Mouse (Mus musculus) G1E (cell line): ENCODE measurements around the gene Fblim1. TPM values are rescaled to one million over a fixed set of nuclear protein-coding genes. Genes with fewer than 3 reads are reported as not detected.
"Not testable (repeated sequence)": the region's sequence is repeated elsewhere in the genome, so short reads cannot be mapped to it uniquely, and the experiment has no call there.

Source experiments
- ATAC-seq: 2 replicates; pipeline ENCODE4 v1.8.0; 2016; ENCODE audit warnings: mild to moderate bottlenecking; ENCODE audit not compliant: insufficient number of reproducible peaks, poor library complexity, low FRiP score, severe bottlenecking; ENCODE audit errors: extremely low read depth
- DNase-seq: peaks from one replicate; pipeline ENCODE4 v3.0.0; 2012; ENCODE audit warnings: low spot score
- H3K27me3 ChIP-seq: 2 replicates; pipeline ENCODE4 v1.6.1; 2012; ENCODE audit warnings: mild to moderate bottlenecking, low read length, inconsistent platforms; ENCODE audit not compliant: insufficient read depth
- H3K36me3 ChIP-seq: replicated peaks from 2 replicates; pipeline ENCODE3; 2012; ENCODE audit warnings: mild to moderate bottlenecking, inconsistent platforms
- H3K4me1 ChIP-seq: 2 replicates; pipeline ENCODE4 v1.6.1; 2012; ENCODE audit warnings: low read depth, low read length, inconsistent platforms, mixed read lengths; ENCODE audit not compliant: insufficient read depth
- H3K4me3 ChIP-seq: 2 replicates; pipeline ENCODE4 v1.5.1; 2012; ENCODE audit warnings: low read depth, mild to moderate bottlenecking, inconsistent platforms, low read length, moderate library complexity, mixed read lengths
- H3K9me3 ChIP-seq: replicated peaks from 2 replicates; pipeline ENCODE4 v1.6.1; 2012; ENCODE audit warnings: inconsistent platforms
- CTCF ChIP-seq: IDR thresholded peaks from 2 replicates; pipeline ENCODE4 v1.5.1; 2012; ENCODE audit warnings: low read depth, low read length, inconsistent platforms, mixed read lengths
- GATA1 ChIP-seq: IDR thresholded peaks from 2 replicates; pipeline ENCODE4 v1.6.1; 2012; ENCODE audit warnings: borderline replicate concordance, low read length, inconsistent platforms, mixed read lengths
- GATA2 ChIP-seq: IDR thresholded peaks from 2 replicates; pipeline ENCODE4 v1.6.1; 2012; ENCODE audit warnings: low read depth, low read length, inconsistent platforms, borderline replicate concordance
- POLR2AphosphoS5 ChIP-seq: IDR thresholded peaks from 2 replicates; pipeline ENCODE4 v1.6.1; 2012; ENCODE audit warnings: low read depth, low read length, inconsistent platforms; ENCODE audit not compliant: insufficient replicate concordance
- TAL1 ChIP-seq: conservative IDR thresholded peaks from 2 replicates; pipeline ENCODE4 v1.6.1; 2012; ENCODE audit warnings: low read depth, low read length, inconsistent platforms, mixed read lengths
- polyA plus RNA-seq: library from polyadenylated mRNA; stranded (reverse); fragments of >175 nt; gene quantifications from 2 replicates; pipeline ENCODE4 v1.2.3, GENCODE M21; 2012
- total RNA-seq, 2 experiments: library from RNA; stranded (forward) in 1 of 2; stranded (reverse) in 1 of 2; fragments of 200-1000 nt in 1 of 2; fragments of >200 nt in 1 of 2; fragmentation: Nextera tagmentation in 1 of 2; gene quantifications; 2 replicates each; pipeline ENCODE4 v1.2.3; 2014 to 2017

The Fblim1 gene
- total and polyA plus RNA-seq, 3 experiments: 0.11 TPM; not detected in 2

DNA sequence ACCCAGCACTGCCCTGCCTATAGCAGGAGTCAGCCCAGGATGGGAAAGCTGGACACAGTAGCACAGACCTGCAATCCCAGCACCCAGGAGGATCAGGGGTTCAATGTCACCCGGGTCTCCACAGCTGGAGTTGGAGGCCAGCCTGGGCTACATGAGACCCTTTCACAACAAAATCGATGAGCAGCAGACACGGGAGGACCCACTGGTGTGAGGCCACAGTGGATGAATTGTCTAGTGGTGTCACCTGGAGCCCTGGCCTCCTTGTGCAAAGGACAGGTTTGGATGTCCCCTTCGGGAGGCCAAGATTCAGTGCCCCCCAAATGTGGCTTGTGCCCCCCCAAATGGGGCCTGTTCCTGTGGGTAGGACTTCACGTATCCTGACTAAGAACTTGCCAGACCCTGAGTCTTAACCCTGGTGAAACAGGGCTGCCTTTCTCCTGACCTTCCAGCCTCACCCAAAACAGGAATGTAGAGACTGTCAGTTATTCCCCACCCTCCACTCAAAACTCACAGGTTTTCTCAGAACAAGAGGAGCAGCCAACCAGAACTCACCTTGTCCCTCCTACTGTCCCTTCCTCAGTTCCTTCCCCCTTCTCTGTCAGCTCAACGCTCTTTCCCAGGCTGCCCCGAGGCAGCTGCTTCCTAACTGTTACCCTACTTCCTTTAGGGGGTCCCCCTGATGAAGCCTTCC is 33.1 kb downstream of the Fblim1 start:
- ATAC-seq: no peak
- H3K9me3 ChIP-seq: no peaks in the 10 kb centered on the region
- H3K4me3 ChIP-seq: no peak overlapping the region
- no peak for DNase-seq
- TF ChIP-seq CTCF: no peak
- TF ChIP-seq GATA1: no peak
- no peak for TF ChIP-seq POLR2AphosphoS5
- no peak for TF ChIP-seq GATA2
- TF ChIP-seq TAL1: no peak
- H3K27me3 ChIP-seq: peaks cover 27% of the 10 kb centered on the region
- no peaks in the 10 kb centered on the region for H3K36me3 ChIP-seq
- no peaks in the 10 kb centered on the region for H3K4me1 ChIP-seq

DNA sequence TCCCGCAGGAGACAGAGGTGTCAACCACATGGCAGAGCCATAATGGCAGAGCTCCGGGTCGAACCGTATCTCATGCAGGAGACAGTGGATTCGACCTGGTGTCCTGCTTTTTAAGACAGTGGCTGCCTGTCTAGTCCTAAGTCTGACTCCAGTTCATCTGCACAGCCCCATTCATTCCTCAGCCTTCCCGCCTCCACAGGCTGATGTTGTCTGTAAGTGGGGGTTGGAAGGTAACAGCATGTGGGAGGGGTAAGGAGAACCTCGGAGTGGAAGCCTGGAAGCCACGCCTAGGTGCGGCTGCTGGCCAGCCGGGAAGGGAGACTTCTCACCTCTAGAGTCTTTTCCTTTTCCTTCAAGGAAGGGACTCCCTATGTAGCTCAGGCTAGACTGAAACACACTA is 34.0 kb downstream of the Fblim1 start:
- Histone ChIP-seq H3K4me1 (no peaks in the 10 kb centered on the region), H3K4me3 (no peak overlapping the region), H3K9me3 (no peaks in the 10 kb centered on the region), H3K27me3 (peaks cover 24% of the 10 kb centered on the region), H3K36me3 (no peaks in the 10 kb centered on the region)
- ATAC-seq (no peak), DNase-seq (no peak)
- TF ChIP-seq GATA1 (no peak), POLR2AphosphoS5 (no peak), TAL1 (no peak), GATA2 (no peak), CTCF (no peak)

DNA sequence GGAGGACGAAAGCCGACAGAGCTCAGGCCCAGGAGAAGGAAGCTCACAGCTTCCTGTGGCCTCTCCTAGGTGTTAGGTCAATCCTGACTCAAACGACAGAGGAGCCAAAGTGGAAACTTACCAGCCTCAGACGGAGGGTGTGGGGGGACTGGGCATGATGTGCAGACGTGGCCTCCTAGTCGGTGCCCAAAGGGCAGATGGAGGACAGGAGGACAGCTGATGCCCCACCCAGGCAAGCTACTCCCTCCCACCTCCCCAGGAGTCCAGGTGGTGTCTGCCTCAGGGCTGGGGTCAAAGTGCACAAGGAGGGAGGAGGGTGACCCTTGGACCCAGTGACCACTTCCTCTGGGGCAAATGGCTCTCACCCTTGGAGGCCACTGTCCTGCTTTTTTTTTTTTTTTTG is 34.6 kb downstream of the Fblim1 start:
- H3K9me3 ChIP-seq: no peaks in the 10 kb centered on the region
- no peaks in the 10 kb centered on the region for H3K36me3 ChIP-seq
- peaks cover 24% of the 10 kb centered on the region for H3K27me3 ChIP-seq
- H3K4me3 ChIP-seq: no peak overlapping the region
- TF ChIP-seq POLR2AphosphoS5 (no peak), CTCF (no peak), GATA2 (no peak), GATA1 (no peak), TAL1 (no peak)
- H3K4me1 ChIP-seq: no peaks in the 10 kb centered on the region
- no peak for DNase-seq
- no peak for ATAC-seq

DNA sequence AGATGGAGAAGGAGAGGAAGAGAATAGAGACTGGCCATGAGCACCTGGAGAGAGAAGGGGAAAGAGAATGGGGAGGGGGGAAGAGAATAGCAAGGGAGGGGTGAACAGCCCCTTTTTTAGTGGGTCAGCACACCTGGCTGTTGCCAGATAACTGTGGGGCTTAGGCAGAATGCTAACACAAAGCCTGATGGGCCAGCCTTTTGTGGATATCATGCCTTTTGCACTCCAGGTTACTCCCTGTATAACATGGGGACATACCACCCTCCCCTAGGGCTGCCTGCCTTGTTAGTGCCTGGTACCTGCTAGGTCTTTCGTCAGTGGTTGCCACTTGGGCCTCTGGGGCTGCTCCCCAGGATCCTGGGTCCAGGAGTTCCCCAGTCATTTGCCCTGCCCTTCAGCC is 35.1 kb downstream of the Fblim1 start:
- DNase-seq: no peak
- H3K9me3 ChIP-seq: no peaks in the 10 kb centered on the region
- H3K27me3 ChIP-seq: peaks cover 27% of the 10 kb centered on the region
- H3K36me3 ChIP-seq: no peaks in the 10 kb centered on the region
- no peak overlapping the region for H3K4me3 ChIP-seq
- H3K4me1 ChIP-seq: no peaks in the 10 kb centered on the region
- TF ChIP-seq CTCF (no peak), TAL1 (no peak), GATA2 (no peak), GATA1 (no peak), POLR2AphosphoS5 (no peak)
- ATAC-seq: no peak

DNA sequence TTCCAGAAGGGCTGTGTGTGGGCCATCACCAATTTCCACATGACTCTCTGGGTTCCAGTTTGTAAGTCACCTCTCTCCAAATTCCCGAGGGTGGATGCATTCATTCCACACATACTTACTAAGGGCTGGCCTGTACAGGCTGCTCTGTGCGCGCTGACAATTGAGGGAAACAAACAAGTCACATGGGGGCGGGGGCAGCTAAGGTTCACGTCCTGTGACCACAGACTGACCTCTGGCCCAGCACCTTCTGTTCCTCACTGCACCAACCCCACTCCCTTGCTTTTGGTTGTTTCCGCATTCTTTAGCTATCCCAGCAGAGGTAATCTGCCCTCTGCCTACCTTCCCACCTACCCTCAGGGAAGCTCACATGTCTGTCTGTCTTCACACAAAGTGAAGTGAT is 35.9 kb downstream of the Fblim1 start:
- TF ChIP-seq POLR2AphosphoS5 (no peak), GATA1 (no peak), TAL1 (no peak), GATA2 (no peak), CTCF (no peak)
- H3K27me3 ChIP-seq: peaks cover 28% of the 10 kb centered on the region
- no peak overlapping the region for H3K4me3 ChIP-seq
- H3K36me3 ChIP-seq: no peaks in the 10 kb centered on the region
- H3K9me3 ChIP-seq: no peaks in the 10 kb centered on the region
- DNase-seq: no peak
- H3K4me1 ChIP-seq: no peaks in the 10 kb centered on the region
- ATAC-seq: no peak

DNA sequence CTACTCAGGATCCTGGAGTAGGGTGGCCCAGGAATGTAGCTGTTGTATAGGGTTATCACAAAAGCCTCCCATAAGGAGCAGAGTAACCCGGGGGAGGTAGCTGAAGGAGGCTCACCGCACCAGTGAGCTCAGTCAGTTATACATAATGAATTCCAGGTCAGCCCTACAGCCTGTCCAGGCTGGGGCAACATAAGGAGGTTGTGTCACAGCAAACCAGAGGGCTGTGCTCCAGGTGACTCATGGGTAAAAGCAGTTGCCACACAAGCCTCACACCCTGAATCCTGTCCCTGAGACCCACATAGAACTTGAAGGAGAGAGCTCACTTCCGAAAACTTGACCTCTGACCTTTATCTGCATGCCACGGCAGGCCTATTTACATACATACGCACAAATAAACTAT is 36.9 kb downstream of the Fblim1 start:
- no peak for ATAC-seq
- Histone ChIP-seq H3K27me3 (peaks cover 28% of the 10 kb centered on the region), H3K36me3 (no peaks in the 10 kb centered on the region), H3K4me1 (no peaks in the 10 kb centered on the region), H3K9me3 (no peaks in the 10 kb centered on the region), H3K4me3 (no peak overlapping the region)
- no peak for TF ChIP-seq GATA2
- TF ChIP-seq POLR2AphosphoS5: no peak
- TF ChIP-seq GATA1: no peak
- no peak for TF ChIP-seq TAL1
- TF ChIP-seq CTCF: no peak
- no peak for DNase-seq

DNA sequence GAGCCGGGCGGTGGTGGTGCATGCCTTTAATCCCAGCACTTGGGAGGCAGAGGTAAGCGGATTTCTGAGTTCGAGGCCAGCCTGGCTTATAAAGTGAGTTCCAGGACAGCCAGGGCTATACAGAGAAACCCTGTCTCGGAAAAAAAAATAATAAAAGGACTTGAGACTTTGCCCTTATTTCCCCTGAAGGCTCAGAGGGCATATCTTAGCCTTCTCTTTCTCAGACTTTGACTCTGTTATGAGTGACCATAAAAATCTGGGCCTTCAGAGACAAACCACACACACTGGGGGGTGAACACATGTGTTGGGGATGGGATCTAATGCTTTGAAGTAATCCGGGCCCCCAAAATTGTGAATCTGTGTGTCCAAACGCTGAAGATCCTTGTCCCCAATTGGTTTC is 38.7 kb downstream of the Fblim1 start:
- DNase-seq, H3K36me3 ChIP-seq, ATAC-seq, H3K9me3 ChIP-seq, H3K4me1 ChIP-seq, H3K4me3 ChIP-seq: not testable (repeated sequence)
- H3K27me3 ChIP-seq: peaks cover 23% of the 10 kb centered on the region
